Mouse (Mus musculus) liver (tissue): ENCODE data around the gene E2f2.

Experiments
- DNase-seq: peaks from one replicate; pipeline ENCODE4 v3.0.0-alpha.2; 2020; ENCODE audit warnings: mixed read lengths

Gene E2f2

DNA sequence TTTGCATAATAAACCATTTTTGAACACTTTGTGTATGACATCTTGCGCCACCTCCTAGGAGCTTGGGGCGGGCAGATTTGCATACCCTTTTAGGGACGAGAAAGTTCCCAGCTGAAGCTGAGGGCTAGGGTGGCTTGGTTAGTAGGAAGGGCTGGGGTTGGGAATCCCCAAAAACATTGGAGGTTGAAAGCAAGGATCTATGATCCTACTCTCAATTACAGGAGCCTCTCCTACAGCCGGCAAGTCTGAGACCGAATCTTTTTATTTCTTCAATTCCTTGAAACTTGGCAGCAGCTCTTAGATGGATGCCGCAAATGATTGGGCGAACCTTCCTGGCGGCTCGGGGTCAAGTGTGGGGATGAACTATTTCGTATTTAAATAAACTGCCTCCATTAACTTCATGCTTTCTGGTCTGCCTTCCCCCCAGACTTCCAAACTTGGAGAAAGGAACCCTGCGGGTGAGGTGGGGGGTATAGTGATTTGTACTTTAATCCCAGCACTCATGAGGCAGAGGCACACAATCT is 26.8 kb upstream of the E2f2 start:
- DNase-seq, result no peak

DNA sequence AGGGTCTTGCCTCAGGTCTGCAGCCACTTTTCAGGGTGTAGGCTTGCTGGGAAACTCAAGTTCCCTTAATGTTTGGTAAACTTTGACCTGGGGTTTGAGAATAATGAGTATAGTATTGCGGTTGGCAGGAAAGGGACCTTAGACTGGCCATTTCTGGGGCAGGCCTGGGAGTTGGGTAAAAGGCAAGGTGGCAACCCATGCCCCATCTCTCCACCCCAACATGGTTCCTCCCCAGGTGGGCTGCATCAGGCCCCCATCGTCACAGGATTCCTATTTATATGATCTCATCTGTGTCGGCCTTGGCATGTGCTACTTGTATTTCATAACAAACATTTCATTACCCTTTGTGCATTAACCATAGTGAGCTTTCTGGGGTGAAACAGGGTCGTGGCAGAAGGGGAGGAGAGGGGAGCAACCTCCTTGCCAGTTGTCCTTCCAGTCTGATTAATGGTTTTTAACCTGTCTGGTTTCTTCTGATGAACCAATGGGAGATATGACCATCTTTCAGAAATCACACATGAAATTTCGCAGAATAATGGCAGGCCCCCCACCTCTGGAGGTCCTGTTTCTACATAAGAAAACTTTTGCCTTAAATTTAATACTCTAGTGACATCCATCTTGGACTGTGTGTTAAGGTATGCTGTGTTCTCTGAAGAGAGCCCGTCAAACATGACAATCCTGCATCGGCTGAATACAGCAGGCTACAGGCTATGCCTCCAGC is 26.0 kb upstream of the E2f2 start:
- no peak for DNase-seq

DNA sequence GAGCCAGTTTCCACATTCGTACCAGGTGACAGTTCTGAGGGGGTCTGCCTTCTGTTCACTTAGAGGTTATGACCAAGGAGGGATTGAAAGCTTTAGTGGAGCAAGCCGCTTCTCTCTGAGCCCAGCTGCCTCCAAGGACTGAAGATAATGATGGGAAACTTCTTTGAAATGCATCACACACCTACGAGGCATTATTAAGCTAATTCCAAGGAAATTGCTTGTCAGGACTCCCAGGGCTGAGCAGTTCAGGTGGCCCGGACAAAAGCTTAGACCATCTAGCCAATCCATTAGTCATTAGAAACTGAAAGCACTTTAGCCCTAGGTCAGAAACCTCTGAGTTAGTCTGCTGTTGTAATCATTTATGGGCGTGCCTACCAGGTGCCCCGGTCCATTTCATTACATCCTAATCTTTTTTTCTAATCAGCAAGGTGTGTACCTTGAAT is 25.5 kb upstream of the E2f2 start:
- DNase-seq, result no peak

DNA sequence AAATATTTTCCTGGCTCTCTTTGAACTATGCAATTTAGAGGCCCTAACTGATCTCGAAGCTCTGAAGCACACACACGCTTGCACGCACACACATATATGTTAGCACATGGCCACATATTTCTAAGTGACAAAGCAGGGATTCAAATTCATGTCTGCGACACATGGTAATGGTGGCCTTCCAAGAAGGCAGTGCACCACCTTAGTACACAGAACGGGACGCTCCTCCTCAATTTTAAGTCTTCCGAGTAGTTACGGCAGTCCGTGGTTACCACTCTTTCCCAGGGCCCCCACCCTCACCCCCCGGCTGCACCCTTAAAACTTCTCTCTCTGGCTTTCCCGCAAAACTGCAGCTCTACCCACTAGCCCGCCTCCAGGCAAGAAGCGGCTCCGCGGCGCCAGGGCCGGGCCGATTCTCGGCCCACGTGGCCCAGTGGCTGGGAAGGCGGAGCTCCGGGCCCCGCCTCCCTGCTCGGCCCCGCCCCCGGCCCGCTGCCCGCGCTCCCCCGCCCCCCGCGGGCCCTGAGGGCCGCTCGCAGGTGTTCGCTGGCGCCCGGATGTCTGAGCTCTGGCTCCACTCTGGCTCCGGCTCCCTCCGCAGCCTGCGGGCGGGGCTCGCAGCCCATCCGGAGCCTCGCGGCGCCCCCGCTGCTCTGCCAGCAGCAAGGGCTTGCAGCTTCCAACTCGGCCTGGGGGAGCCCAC is 24.6 kb upstream of the E2f2 start:
- DNase-seq, result peak; percentile 84

DNA sequence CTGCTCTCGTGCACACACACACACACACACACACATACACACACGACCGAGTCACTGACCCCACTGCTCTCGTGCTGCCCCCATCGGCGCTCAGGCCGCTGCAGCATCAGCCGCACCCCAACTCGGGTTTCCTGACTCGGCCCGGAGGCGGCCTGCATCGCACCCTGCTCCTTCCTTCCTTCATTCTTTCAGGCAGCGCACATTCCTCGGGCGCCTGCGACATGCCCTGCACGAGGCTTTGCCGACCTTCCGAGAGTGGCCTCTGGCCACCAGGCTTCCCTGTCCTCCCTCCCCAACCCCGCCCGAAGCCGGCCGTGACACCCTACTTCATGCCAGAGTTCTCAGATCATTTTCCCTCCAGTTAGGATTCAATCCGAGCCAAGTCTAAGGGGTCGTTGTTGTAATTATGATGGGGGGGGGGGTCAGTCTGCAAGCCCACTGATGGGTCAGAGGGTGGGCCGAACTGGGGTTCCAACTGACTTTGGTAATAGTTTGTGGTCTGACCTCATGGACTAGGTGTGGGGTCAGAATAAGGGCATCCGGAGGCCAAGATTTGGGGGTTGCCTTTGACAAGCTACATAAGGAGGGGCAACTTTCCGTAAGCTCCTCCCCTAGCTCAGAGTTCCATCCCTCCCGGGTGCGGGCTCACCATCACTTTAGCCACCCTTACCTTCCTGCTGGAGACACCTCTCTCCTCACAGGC is 23.7 kb upstream of the E2f2 start:
- peak; percentile 57 for DNase-seq

DNA sequence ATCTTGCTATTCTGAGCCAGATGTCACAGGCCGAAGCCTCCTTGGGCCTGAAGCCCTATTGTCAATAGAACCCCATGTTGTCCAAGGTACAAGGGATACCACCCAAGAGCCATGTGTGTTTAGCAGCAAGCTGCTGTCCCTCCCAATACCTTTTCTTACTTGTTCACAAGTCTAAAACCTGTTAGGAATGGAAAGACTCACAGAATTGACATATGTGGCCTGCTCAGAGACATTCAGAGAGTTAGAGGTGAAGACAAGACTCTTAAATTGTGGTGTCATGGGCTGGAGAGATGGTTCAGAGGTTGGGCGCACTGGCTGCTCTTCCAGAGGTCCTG is 23.2 kb upstream of the E2f2 start:
- no peak for DNase-seq

DNA sequence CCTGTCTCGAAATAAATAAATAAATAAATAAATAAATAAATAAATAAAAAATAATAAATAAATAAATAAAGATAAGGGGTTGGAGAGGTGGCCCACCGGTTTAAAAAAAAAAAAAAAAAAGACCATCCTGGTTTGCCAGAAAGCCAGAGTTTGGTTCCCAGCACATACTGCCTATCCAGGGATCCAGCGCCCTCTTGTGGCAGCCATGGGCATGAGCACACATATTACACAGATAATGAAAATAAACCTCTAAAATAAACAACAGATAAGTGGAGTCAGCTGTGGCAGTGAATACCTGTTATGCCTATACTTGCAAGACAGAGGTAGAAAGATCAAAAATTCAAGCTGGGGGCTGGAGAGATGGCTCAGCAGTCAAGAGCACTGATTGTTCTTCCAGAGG is 22.5 kb upstream of the E2f2 start:
- DNase-seq, result peak; percentile 73

DNA sequence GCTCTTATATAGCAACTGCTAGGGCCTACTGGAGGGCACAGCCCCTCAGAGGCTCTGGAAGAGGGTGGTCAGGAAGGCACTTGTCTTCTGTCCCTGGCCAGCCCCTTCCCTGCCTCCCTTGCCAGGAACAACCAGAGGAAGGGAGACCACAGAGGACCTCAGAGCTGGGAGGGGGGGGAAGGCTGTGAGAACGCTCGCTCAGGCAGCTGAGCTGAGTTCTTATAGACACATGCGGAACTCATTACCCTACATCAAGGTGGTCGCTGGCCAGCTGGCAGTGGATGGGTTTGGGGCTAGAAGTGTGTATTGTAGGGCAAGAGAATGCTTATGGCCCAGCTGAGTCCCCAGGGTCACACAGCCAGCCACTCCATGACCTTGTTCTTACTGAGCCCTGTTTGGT is 21.6 kb upstream of the E2f2 start:
- no peak for DNase-seq

DNA sequence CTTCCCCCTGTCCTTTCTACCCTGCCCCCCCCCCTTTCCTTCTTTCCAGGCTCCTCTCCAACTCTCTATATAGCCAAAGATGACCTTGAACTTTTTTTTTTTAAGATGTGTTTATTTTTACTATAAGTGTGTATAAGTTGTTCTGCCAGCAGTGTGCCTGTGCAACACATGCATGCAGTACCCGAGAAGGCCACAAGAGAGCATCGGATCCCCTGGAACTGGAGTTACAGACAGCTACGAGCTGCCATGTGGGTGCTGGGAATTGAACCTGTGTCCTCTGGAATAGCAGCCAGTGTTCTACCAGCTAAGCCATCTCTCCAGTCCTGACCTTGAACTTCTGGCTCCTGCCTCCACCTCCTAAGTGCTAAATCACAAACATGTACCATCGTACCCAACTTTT is 19.4 kb upstream of the E2f2 start:
- DNase-seq, result no peak

DNA sequence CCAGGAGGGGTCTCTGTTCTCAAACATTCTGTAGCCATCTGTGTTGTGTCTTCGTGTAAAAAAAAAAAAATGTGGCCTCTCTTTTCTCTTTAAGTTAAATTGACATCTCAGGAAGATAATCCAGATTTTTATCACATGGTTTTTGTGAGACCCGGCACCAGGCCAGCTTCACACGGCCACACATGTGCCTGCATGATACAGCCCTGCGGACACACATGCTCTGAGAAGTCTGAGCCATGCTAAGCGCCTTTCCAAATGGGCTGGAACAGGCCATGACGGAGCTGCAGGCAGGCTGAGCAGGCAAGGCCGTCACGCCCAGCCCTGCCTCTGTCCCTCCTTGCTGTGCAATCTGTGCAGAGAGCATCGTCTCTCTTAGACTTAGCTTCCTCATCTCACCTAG is 17.7 kb upstream of the E2f2 start:
- no peak for DNase-seq

DNA sequence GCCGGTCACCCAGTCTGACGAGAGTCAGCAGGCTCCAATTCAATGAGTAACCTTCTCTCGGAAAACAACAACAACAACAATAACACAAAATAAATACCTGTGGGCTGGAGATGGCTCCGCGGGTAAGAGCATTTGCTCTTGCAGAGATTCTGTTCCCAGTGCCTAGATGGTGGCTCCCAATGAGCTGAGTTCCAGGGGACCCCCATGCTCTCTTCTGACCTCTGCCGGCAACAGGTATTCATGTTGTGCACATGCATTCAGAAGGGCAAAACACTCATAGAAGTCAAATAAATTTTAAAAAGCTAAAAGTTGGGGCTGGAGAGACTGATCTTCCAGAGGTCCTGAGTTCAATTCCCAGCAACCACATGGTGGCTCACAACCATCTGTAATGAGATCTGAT is 13.7 kb upstream of the E2f2 start:
- no peak for DNase-seq

DNA sequence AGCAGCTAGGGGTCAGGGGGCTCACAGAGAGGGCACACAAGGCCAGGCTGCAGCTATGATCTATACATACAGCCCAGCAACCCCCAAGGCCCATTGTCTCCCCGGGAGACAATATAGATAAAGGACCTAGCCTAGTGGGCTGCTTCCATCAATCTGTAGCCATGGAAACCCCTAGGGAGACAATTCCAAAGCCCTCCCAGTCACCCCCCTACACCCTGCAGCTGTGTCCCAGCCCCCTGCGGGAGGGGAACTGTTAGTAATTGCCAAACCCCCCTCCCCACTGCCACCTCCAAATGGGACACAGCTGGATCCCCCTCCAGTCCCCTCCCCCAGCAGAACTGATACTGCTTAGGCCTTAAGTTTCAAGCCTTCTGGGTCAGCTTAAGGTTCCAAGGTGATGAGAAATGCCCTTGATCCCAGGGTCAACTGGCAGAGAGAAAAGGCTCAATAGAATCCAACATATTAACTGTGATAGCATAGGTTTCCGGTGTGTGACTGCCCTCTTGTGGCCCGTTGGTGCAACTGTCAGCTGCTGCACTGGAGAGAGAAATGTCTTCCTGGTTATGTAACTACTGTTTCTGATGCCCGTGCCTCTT is 12.3 kb upstream of the E2f2 start:
- DNase-seq, result peak; percentile 83

DNA sequence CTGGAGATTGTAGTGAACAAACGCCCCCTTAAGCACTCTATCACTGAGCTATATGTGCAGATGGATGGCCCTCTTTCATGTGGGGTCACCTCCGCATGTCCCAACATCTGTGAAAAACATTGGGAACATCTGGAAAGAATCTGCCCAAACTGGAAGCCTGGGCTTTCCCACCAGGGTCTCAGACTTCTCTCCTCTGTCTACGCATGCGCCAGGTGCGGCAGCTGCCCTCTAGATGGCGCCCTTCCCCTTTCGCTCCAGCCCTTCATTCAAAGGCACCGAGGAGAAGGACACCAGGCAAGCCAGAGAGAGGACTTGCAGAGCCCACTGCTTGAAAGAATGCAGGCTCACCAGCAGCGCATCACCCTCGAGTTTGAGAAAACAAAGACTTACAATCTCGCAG is 8.7 kb upstream of the E2f2 start:
- peak; percentile 88 for DNase-seq

DNA sequence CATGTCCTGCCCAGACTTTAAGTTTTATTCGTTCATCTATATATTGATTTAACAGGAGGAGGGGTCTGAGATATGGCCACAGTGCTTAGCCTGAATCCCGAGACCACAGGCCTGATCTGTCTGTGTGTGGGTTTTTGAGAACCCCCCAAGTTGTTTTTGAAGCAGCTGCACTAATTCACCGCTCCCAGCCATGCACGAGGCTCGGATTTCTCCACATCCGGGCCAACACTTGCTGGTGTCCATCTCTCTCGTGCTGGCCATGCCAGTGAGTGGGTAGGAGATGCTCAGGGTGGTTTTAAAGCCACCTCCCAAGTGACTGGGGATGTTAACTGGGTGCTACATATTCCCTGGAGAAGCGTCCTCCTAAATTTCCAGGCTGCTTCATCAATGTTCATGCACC is 7.2 kb upstream of the E2f2 start:
- DNase-seq, result no peak

DNA sequence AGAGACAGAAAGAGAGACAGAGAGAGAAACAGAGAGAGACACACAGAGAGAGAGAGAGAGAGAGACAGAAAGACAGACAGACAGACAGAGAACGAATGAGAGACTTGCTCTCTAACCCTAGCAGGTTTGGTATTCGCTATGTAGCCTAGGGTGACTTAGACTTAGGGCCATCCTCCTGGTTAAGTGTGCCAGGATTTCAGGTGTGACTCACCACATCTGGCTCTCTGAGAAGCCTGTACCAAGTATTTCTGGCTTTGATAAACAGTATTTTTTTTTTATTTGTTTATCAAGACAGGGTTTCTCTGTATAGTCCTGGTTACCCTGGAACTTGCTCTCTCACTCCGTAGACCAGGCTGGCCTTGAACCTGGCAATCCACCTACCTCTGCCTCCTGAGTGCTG is 4.5 kb upstream of the E2f2 start:
- DNase-seq, result no peak

DNA sequence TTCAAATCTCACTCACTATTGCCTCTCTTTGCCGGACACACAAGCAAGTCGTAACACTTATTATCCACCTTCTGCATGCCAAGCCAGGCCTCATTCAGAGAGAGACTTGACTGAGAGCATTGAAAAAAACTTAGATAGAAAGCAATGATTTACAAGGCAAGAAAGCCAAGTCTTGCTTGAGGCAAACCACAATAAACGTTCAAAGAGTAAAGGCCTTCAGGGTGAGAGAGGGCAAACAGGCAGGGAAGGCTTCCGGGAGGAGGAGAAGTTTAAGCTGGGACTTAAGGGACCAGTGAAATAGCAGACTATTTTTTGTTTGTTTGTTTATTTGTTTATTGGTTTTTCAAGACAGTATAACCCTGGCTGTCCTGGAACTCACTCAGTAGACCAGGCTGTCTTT is 1.8 kb upstream of the E2f2 start:
- no peak for DNase-seq

DNA sequence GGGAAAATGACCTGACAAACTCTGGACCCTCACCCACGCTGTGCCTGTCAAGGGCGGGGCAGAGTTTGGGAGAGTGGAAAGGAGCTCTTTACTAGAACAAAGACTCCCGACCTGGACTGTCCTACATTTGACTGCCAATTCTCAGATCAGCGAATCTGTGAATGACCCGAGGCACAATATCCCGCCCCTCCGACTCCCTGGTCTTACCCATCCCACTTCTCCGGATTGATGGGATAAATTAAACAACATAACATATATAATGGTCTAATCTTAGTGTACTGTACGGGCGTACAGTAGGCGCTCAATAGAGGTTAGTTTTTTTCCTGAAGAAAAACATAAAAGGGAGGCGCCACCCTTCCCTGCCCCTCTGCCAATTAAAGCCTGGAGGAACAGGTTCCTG is 739 bp upstream of the E2f2 start:
- DNase-seq, result no peak

DNA sequence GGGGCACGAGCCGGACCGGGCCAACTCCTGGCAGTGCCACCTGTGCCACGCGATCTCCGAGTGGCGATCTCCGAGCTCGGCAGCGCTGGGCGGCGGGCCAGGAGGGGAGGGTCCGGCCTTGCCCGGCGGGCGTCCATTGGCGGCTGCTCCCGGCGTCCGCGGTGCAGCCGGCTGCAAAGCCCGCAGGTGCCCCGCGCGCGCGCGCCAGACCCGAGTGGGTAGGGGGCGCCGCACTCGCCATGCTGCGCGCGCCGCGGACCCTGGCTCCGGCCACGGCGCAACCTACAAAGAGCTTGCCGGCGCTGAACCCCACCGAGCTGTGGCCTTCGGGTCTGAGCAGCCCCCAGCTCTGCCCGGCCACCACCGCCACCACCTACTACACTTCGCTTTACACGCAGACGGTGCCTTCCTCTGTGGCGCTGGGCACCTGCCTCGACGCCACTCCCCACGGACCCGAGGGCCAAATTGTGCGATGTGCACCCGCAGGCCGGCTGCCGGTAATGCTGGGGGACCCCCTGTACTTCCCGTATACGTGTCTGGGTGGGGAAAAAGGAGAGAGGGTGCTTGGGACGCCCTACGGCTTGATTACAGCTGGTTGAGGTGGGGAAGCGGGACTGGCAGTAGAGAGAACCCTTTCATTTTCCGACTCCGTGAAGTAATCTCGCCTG is 482 bp downstream of the E2f2 start:
- DNase-seq, result peak; percentile 76

DNA sequence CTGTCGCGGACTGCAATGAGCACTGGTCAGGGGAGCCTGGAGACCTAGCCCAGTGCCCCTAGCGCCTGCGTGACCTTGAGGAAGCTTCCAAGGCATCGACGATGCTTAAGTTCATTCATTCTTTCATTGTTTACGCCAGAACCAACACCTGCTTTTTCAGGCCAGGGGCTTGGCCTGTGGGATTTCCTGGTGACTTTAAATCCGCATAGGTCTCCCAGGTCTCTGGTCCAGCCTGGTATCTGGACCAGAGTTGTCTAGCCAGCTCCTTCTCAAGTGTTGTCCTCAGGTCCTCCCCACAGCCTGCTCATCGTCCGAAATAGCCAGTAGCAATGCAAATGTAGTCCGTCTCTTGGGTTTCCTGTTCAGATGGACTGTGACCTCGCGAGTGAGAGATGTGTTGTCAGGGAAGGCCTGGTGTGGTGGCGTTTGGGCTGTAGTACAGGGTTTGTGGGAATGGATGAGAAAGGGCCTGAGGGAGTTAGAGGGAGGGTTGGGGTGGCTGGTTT is 1.1 kb downstream of the E2f2 start:
- DNase-seq, result no peak

DNA sequence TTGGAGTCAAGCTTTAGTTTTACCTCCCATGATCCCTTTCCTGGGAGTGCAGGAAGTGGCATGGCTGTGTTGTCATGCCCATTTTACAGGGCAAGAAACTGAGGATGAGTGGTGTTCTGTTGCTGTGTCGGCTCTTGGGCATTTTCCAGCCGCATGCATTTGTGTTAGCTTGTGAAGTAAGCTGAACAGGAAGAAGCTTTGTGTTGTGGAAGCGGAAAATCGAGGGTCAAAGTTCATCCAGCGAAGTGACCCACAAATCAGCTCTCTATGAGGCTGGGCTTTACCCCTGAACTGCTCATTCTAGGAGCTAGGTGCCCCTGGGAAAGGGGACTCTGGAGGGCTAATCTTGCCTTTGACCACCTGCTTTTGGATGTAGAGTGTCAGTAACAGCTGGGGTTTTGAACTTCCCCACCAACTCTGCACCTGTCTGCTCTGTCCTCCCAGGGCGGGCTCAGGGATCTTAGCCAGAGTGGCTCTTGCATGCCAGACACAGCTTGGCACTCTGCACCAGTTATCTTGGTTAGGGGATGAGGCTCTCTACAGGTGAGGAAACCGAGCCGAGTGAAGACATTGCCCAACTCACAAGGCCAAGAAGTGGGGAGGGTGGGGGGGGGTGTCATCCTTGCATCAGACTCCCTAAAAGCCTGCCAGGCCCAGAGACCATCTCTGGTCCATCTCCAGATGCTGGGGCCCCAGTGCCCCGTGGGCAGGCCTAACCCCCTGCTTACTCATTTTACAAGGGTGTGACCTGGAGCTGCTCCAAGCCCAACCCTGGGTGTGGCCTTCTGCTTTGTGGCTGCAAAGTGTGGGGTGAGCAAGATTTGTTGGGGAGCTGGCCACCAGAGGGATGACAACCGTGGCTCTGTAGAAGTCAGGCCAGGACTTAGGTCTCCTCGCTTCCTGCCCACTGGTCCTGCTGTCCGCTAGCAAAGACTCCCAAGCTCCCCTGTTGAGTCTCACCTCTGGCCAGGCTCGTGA is 2.3 kb downstream of the E2f2 start:
- DNase-seq, result peak; percentile 94

DNA sequence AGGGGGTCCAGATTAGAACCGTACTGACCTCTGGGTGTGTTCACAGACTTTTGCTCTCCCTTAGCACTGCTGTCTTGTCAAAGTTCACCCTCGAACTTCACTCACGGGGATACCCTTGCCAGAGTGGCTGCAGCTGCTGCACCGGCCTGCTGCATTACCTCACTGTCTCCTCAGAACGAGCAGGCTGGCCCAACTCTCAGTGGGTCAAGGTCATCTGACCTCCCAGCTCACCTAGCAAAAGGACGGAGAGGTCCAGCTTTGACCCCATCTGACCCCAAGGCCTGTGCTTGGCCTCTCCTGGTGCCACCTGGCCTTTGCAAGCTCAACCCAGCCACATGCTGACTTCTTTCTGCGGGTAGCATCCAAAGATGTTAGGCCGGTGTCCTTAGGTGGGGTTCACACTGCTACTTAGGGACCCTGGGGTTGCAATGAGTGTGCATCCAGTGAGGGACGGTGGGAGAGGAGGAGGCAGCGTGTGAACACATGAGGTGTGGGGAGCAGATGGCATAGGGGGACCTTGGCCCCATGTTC is 3.9 kb downstream of the E2f2 start:
- DNase-seq, result no peak
